Mouse (Mus musculus) liver, adult 2 months (tissue): ENCODE data around the gene Trabd2b. TPM values are rescaled to one million over a fixed set of nuclear protein-coding genes. Genes with fewer than 3 reads are reported as not detected.

ENCODE experiments used
- DNase-seq: peaks from one replicate; pipeline ENCODE4 v3.0.0-alpha.2; 2011; ENCODE audit warnings: low read depth, low spot score; ENCODE audit errors: extremely low read depth
- H3K27ac ChIP-seq: fragments of 200-500 bp; replicated peaks from 2 replicates; pipeline ENCODE4 v1.5.1; 2012; ENCODE audit warnings: low read depth, mild to moderate bottlenecking, control low read depth, inconsistent platforms, low read length; ENCODE audit not compliant: insufficient read depth
- H3K27me3 ChIP-seq: fragments of 200-500 bp; 2 replicates; pipeline ENCODE4 v1.6.1; 2012; ENCODE audit warnings: mild to moderate bottlenecking, moderate library complexity, low read length, inconsistent platforms; ENCODE audit not compliant: control insufficient read depth, insufficient read depth
- H3K36me3 ChIP-seq: fragments of 200-500 bp; 2 replicates; pipeline ENCODE4 v1.6.1; 2012; ENCODE audit warnings: low read length, inconsistent platforms; ENCODE audit not compliant: control insufficient read depth, insufficient read depth
- H3K4me1 ChIP-seq: fragments of 200-500 bp; 2 replicates; pipeline ENCODE4 v1.6.1; 2011; ENCODE audit warnings: low read length; ENCODE audit not compliant: control insufficient read depth, insufficient read depth
- H3K4me3 ChIP-seq: fragments of 200-500 bp; 2 replicates; pipeline ENCODE4 v1.5.1; 2011; ENCODE audit warnings: low read depth, mild to moderate bottlenecking, control low read depth, low read length, moderate library complexity; ENCODE audit not compliant: insufficient read depth
- H3K79me2 ChIP-seq: fragments of 200-500 bp; 2 replicates; pipeline ENCODE4 v1.6.1; 2012; ENCODE audit warnings: inconsistent platforms, mild to moderate bottlenecking, low read length, moderate library complexity; ENCODE audit not compliant: control insufficient read depth, insufficient read depth
- H3K9ac ChIP-seq: fragments of 200-500 bp; 2 replicates; pipeline ENCODE4 v1.6.1; 2012; ENCODE audit warnings: low read depth, mild to moderate bottlenecking, control low read depth, inconsistent platforms, low read length
- CTCF ChIP-seq: fragments of 200-500 bp; IDR thresholded peaks from 2 replicates; pipeline ENCODE4 v1.5.1; 2011; ENCODE audit warnings: low read depth, low read length, control low read depth
- POLR2A ChIP-seq: fragments of 200-500 bp; IDR thresholded peaks from 2 replicates; pipeline ENCODE4 v1.6.1; 2011; ENCODE audit warnings: low read length, control low read depth; ENCODE audit not compliant: insufficient read depth; ENCODE audit errors: extremely low read depth
- WGBS: fragments of 180-500 bp; shearing (Covaris S2); methylation state at CpG from one replicate; pipeline ENCODE4 v1.1.7; 2018; 5-methylcytosine and 5-hydroxymethylcytosine counted together
- polyA plus RNA-seq: library from polyadenylated mRNA; depleted of rRNA; stranded (reverse); fragments of >200 nt; gene quantifications from 2 replicates; pipeline ENCODE4 v1.2.3, GENCODE M21; 2012; rRNA removed
- total RNA-seq: library from RNA; depleted of rRNA; stranded (reverse); fragments of >200 nt; gene quantifications from 2 replicates; pipeline ENCODE4 v1.2.3, GENCODE M21; 2014; rRNA removed

The Trabd2b gene
- total and polyA plus RNA-seq, 2 experiments = 0.09 to 0.10 TPM

- WGBS = 66% methylated on average over 9 of the region's 9 CpGs
- H3K27ac ChIP-seq = no peak overlapping the region
- no peak overlapping the region for H3K4me3 ChIP-seq
- peaks cover 10% of the 10 kb centered on the region for H3K27me3 ChIP-seq
- TF ChIP-seq POLR2A (no peak), CTCF (no peak)
- no peak overlapping the region for H3K9ac ChIP-seq
- H3K79me2 ChIP-seq = no peaks in the 10 kb centered on the region
- peaks cover 2% of the 10 kb centered on the region; the same call in 1 of the 2 replicates for H3K4me1 ChIP-seq
- no peak for DNase-seq
- H3K36me3 ChIP-seq = no peaks in the 10 kb centered on the region
Observed at GRCm38 (mm10) chr4:114664063-114665036, 257.8 kb downstream of the Trabd2b start.

Other genes starting within 250 kb of the Trabd2b start
- not detected in 2 replicates for gene Skint11, start 243.3 kb upstream of the Trabd2b start, total RNA-seq
- gene Skint11, start 243.3 kb upstream of the Trabd2b start, polyA plus RNA-seq = not detected in 2 replicates